Mouse (Mus musculus) lung, embryonic 14.5 days (tissue): ENCODE results near the gene Stat6. TPM values are rescaled to one million over a fixed set of nuclear protein-coding genes. Genes with fewer than 3 reads are reported as not detected.
A peak's percentile ranks its signal among the peaks of the same experiment; 100 is the strongest.

Source experiments
- ATAC-seq: fragments of 200-750 bp; cut with Nextera tagmentation; 2 replicates; pipeline ENCODE4 v1.8.0; 2017; ENCODE audit warnings: mild to moderate bottlenecking, moderate TSS enrichment, moderate library complexity; ENCODE audit not compliant: insufficient read depth
- DNase-seq: peaks from one replicate; pipeline ENCODE4 v3.0.0-alpha.2; 2015
- H3K27ac ChIP-seq: fragments of 300-500 bp; sonication (generic); 2 replicates; pipeline ENCODE4 v1.5.1; 2014; ENCODE audit warnings: low read depth, mild to moderate bottlenecking, moderate library complexity
- H3K27me3 ChIP-seq: fragments of 300-500 bp; sonication (generic); 2 replicates; pipeline ENCODE4 v1.6.1; 2014; ENCODE audit warnings: low read length, control low read depth; ENCODE audit not compliant: insufficient read depth
- H3K36me3 ChIP-seq: fragments of 300-500 bp; sonication (generic); 2 replicates; pipeline ENCODE4 v1.6.1; 2014; ENCODE audit warnings: control low read depth; ENCODE audit not compliant: insufficient read depth
- H3K4me1 ChIP-seq: fragments of 300-500 bp; sonication (generic); 2 replicates; pipeline ENCODE4 v1.6.1; 2014; ENCODE audit warnings: antibody characterized with exemption, control low read depth; ENCODE audit not compliant: insufficient read depth
- H3K4me2 ChIP-seq: fragments of 300-500 bp; sonication (generic); 2 replicates; pipeline ENCODE4 v1.6.1; 2014; ENCODE audit warnings: mild to moderate bottlenecking
- H3K4me3 ChIP-seq: fragments of 300-500 bp; sonication (generic); 2 replicates; pipeline ENCODE4 v1.5.1; 2014; ENCODE audit warnings: low read depth, low read length
- H3K9ac ChIP-seq: fragments of 300-500 bp; sonication (generic); 2 replicates; pipeline ENCODE4 v1.6.1; 2014
- H3K9me3 ChIP-seq: fragments of 300-500 bp; sonication (generic); 2 replicates; pipeline ENCODE4 v1.6.1; 2016; ENCODE audit warnings: low read depth, low read length, control low read depth
- CTCF ChIP-seq: IDR thresholded peaks from 2 replicates; pipeline ENCODE4 v1.5.1; 2016; ENCODE audit warnings: antibody characterized with exemption, low read depth
- WGBS: fragments of 180-500 bp; shearing (Covaris S2); extraction: QIAGEN DNeasy Blood & Tissue Kit; methylation state at CpG from one replicate; pipeline ENCODE4 v1.1.7; 2014; 5-methylcytosine and 5-hydroxymethylcytosine counted together
- polyA plus RNA-seq: library from polyadenylated mRNA; unstranded; fragments of >200 nt; fragmentation: Nextera tagmentation; extraction: Ambion mirVana; gene quantifications from 2 replicates; pipeline ENCODE4 v1.2.1, GENCODE M21; 2014

Gene Stat6
- polyA plus RNA-seq, 1 experiment from 2014 or later: 28.1 TPM

DNA sequence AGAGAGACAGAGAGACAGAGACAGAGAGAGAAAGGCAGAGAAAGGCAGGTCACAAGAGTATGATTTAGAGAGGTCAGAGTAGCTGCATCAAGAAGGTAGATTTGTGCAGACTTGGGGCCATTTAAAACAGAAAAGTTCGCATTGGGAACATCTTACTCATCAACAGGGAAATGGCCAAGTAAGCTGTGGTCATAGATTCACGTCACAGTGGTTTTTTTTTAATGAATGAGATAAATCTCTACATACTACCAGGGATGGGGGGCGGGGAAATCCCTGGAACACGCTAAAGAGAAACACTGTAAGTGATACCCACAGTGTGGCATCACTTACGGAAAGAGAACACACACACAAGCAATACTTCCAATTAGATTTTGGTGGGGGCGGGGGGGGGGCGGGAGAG lies 35.7 kb upstream of the Stat6 start:
- no peak overlapping the region for H3K4me3 ChIP-seq
- peaks cover 10% of the 10 kb centered on the region for H3K4me1 ChIP-seq
- H3K9ac ChIP-seq: no peak overlapping the region
- TF ChIP-seq CTCF: no peak
- no peak for DNase-seq
- 91% methylated on average over 7 of the region's 7 CpGs for WGBS
- no peaks in the 10 kb centered on the region for H3K9me3 ChIP-seq
- no peaks in the 10 kb centered on the region for H3K27me3 ChIP-seq
- no peak overlapping the region for H3K27ac ChIP-seq
- no peak for ATAC-seq
- H3K36me3 ChIP-seq: peaks cover 85% of the 10 kb centered on the region
- no peak overlapping the region for H3K4me2 ChIP-seq

GRCm38 (mm10) chr10:127609415-127610065 lies 33.2 kb upstream of the Stat6 start:
- Histone ChIP-seq H3K9me3 (no peaks in the 10 kb centered on the region), H3K4me3 (no peak overlapping the region), H3K9ac (no peak overlapping the region), H3K4me2 (no peak overlapping the region), H3K27me3 (no peaks in the 10 kb centered on the region), H3K36me3 (peaks cover 78% of the 10 kb centered on the region), H3K27ac (peak overlapping the region; percentile 39), H3K4me1 (peaks cover 14% of the 10 kb centered on the region)
- WGBS: 39% methylated on average over 9 of the region's 9 CpGs
- no peak for TF ChIP-seq CTCF
- DNase-seq (peak; percentile 69), ATAC-seq (peak; percentile 48; the same call in 1 of the 2 replicates)

DNA sequence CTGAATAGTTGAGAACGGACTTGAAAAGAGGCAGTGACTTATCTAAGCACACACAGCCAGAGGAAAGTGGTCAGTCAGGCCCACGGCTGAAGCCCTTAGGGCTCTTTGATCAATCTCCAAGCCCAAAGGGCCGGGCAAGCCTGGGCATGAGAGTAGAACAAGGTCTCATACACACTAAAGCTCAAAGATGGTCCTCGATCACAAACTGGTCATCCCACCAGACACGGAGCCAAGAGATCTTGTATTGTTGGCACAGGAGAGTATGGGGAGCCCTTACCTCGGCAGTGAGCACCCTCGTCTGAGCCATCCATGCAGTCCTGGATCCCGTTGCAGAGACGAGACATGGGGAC lies 32.7 kb upstream of the Stat6 start:
- no peak for TF ChIP-seq CTCF
- H3K4me2 ChIP-seq: no peak overlapping the region
- peaks cover 73% of the 10 kb centered on the region for H3K36me3 ChIP-seq
- H3K4me3 ChIP-seq: no peak overlapping the region
- 80% methylated on average over 9 of the region's 9 CpGs for WGBS
- H3K27me3 ChIP-seq: no peaks in the 10 kb centered on the region
- no peak overlapping the region for H3K9ac ChIP-seq
- H3K27ac ChIP-seq: no peak overlapping the region
- DNase-seq: no peak
- no peak for ATAC-seq
- H3K9me3 ChIP-seq: no peaks in the 10 kb centered on the region
- peaks cover 15% of the 10 kb centered on the region for H3K4me1 ChIP-seq

- DNase-seq (no peak), ATAC-seq (no peak)
- Histone ChIP-seq H3K36me3 (peaks cover 60% of the 10 kb centered on the region), H3K9ac (no peak overlapping the region), H3K27ac (no peak overlapping the region), H3K27me3 (no peaks in the 10 kb centered on the region), H3K4me2 (no peak overlapping the region), H3K4me3 (no peak overlapping the region), H3K9me3 (no peaks in the 10 kb centered on the region), H3K4me1 (peaks cover 36% of the 10 kb centered on the region)
- no peak for TF ChIP-seq CTCF
- WGBS: 84% methylated on average over 14 of the region's 14 CpGs
These were observed 30.6 kb upstream of the Stat6 start for GRCm38 (mm10) chr10:127612079-127612775.

GRCm38 (mm10) chr10:127614236-127615033 lies 28.4 kb upstream of the Stat6 start:
- Histone ChIP-seq H3K36me3 (peaks cover 39% of the 10 kb centered on the region), H3K4me3 (no peak overlapping the region; the same call in 1 of the 2 replicates), H3K4me2 (peak overlapping the region; percentile 46), H3K27ac (peak overlapping the region; percentile 88), H3K27me3 (no peaks in the 10 kb centered on the region), H3K9ac (0 out of 2 replicates have a peak overlapping the region, but pooled peaks have one; percentile 14), H3K9me3 (no peaks in the 10 kb centered on the region), H3K4me1 (peaks cover 46% of the 10 kb centered on the region)
- WGBS: 22% methylated on average over 12 of the region's 12 CpGs
- DNase-seq: peak; percentile 77
- ATAC-seq: peak; percentile 57; the same call in 1 of the 2 replicates
- TF ChIP-seq CTCF: no peak

GRCm38 (mm10) chr10:127615034-127615374 lies 27.8 kb upstream of the Stat6 start:
- DNase-seq: peak; percentile 51
- Histone ChIP-seq H3K4me2 (peak overlapping the region; percentile 46), H3K4me1 (peaks cover 46% of the 10 kb centered on the region), H3K27me3 (no peaks in the 10 kb centered on the region), H3K9me3 (no peaks in the 10 kb centered on the region), H3K36me3 (peaks cover 33% of the 10 kb centered on the region), H3K4me3 (no peak overlapping the region), H3K9ac (no peak overlapping the region; the same call in 1 of the 2 replicates), H3K27ac (peak overlapping the region; percentile 88)
- no peak for TF ChIP-seq CTCF
- 11% methylated on average over 2 of the region's 2 CpGs for WGBS
- 0 out of 2 replicates have a peak, but pooled peaks have one; percentile 15 for ATAC-seq

GRCm38 (mm10) chr10:127615591-127615990 lies 27.2 kb upstream of the Stat6 start:
- Histone ChIP-seq H3K36me3 (peaks cover 29% of the 10 kb centered on the region), H3K4me2 (peak overlapping the region; percentile 46), H3K27me3 (no peaks in the 10 kb centered on the region), H3K27ac (peak overlapping the region; percentile 88), H3K9me3 (no peaks in the 10 kb centered on the region), H3K4me1 (peaks cover 46% of the 10 kb centered on the region), H3K4me3 (no peak overlapping the region), H3K9ac (peak overlapping the region; percentile 40)
- TF ChIP-seq CTCF: no peak
- ATAC-seq (no peak), DNase-seq (no peak)
- WGBS: 53% methylated on average over 3 of the region's 3 CpGs
